7 mouse cellular contexts compared by ENCODE assay signal in genomic region chr12:69724018-69724710, GRCm38 (mm10). TPM values are rescaled to one million over a fixed set of nuclear protein-coding genes. Genes with fewer than 3 reads are reported as not detected.
DNase-seq lines count a peak whose midpoint lies in the region; ATAC-seq lines count a peak whose summit lies in the region.

No protein-coding gene starts in this region.

- H3K9ac ChIP-seq in lung, embryonic 15.5 days: peak overlapping the region; percentile 59
- peak overlapping the region; percentile 78 for H3K9ac ChIP-seq in hindbrain, embryonic 13.5 days
- peak overlapping the region; percentile 68 for H3K9ac ChIP-seq in midbrain, embryonic 16.5 days (ENCODE audit: low read depth, low read length)

- DNase-seq in lung, postnatal 4 days: no peak
- no peak for DNase-seq in embryonic facial prominence, embryonic 10.5 days (ENCODE audit: low spot score)
- DNase-seq in frontal cortex, postnatal 10 days (ENCODE audit: low spot score in 2 of 2): no peak
- DNase-seq in cerebellum, postnatal 36 days: no peak

- WGBS in lung, embryonic 15.5 days: 3% methylated on average over 24 of the region's 24 CpGs
- WGBS in embryonic facial prominence, embryonic 10.5 days: 5% methylated on average over 24 of the region's 24 CpGs
- 3% methylated on average over 24 of the region's 24 CpGs for WGBS in hindbrain, embryonic 13.5 days
- WGBS in midbrain, embryonic 16.5 days: 2% methylated on average over 24 of the region's 24 CpGs

- H3K9me3 ChIP-seq in lung, embryonic 15.5 days: no peaks in the 10 kb centered on the region
- H3K9me3 ChIP-seq in embryonic facial prominence, embryonic 10.5 days: peaks cover 12% of the 10 kb centered on the region
- peaks cover 11% of the 10 kb centered on the region; the same call in 1 of the 2 replicates for H3K9me3 ChIP-seq in hindbrain, embryonic 13.5 days
- no peaks in the 10 kb centered on the region for H3K9me3 ChIP-seq in midbrain, embryonic 16.5 days (replicated peaks; ENCODE audit: control insufficient read depth, low read length, poor library complexity, severe bottlenecking)

- H3K4me3 ChIP-seq in lung, embryonic 15.5 days: peak overlapping the region; percentile 79
- H3K4me3 ChIP-seq in embryonic facial prominence, embryonic 10.5 days: peak overlapping the region; percentile 72
- peak overlapping the region; percentile 74 for H3K4me3 ChIP-seq in hindbrain, embryonic 13.5 days
- peak overlapping the region; percentile 61 for H3K4me3 ChIP-seq in midbrain, embryonic 16.5 days (ENCODE audit: low read depth, low read length)

- H3K27ac ChIP-seq in lung, embryonic 15.5 days: no peak overlapping the region; the same call in 1 of the 2 replicates
- H3K27ac ChIP-seq in embryonic facial prominence, embryonic 10.5 days (replicated peaks): peak overlapping the region; percentile 89
- peak overlapping the region; percentile 89 for H3K27ac ChIP-seq in hindbrain, embryonic 13.5 days
- 0 out of 2 replicates have a peak overlapping the region, but pooled peaks have one; percentile 63 for H3K27ac ChIP-seq in midbrain, embryonic 16.5 days (ENCODE audit: low read length)

- peaks cover 15% of the 10 kb centered on the region for H3K4me1 ChIP-seq in lung, embryonic 15.5 days
- peaks cover 22% of the 10 kb centered on the region for H3K4me1 ChIP-seq in embryonic facial prominence, embryonic 10.5 days
- peaks cover 18% of the 10 kb centered on the region for H3K4me1 ChIP-seq in hindbrain, embryonic 13.5 days (replicated peaks)
- peaks cover 13% of the 10 kb centered on the region for H3K4me1 ChIP-seq in midbrain, embryonic 16.5 days (ENCODE audit: control insufficient read depth, insufficient read depth, low read length)

- peaks cover 10% of the 10 kb centered on the region for H3K36me3 ChIP-seq in lung, embryonic 15.5 days
- peaks cover 26% of the 10 kb centered on the region for H3K36me3 ChIP-seq in embryonic facial prominence, embryonic 10.5 days (replicated peaks)
- peaks cover 17% of the 10 kb centered on the region for H3K36me3 ChIP-seq in hindbrain, embryonic 13.5 days
- H3K36me3 ChIP-seq in midbrain, embryonic 16.5 days (ENCODE audit: control insufficient read depth, insufficient read depth, low read length): peaks cover 4% of the 10 kb centered on the region

- ATAC-seq in lung, embryonic 15.5 days (ENCODE audit: borderline replicate concordance, extremely low read depth, low FRiP score, low TSS enrichment): no peak
- no peak; the same call in none of the 2 replicates for ATAC-seq in hindbrain, embryonic 13.5 days (ENCODE audit: low FRiP score)
- peak; percentile 25; the same call in 1 of the 2 replicates for ATAC-seq in midbrain, embryonic 16.5 days

- no peaks in the 10 kb centered on the region for H3K27me3 ChIP-seq in lung, embryonic 15.5 days
- no peaks in the 10 kb centered on the region for H3K27me3 ChIP-seq in embryonic facial prominence, embryonic 10.5 days (replicated peaks; ENCODE audit: low read depth, poor library complexity, severe bottlenecking)
- no peaks in the 10 kb centered on the region for H3K27me3 ChIP-seq in hindbrain, embryonic 13.5 days
- no peaks in the 10 kb centered on the region for H3K27me3 ChIP-seq in midbrain, embryonic 16.5 days (ENCODE audit: control insufficient read depth, insufficient read depth, low read depth, low read length)

- H3K4me2 ChIP-seq in lung, embryonic 15.5 days: peak overlapping the region; percentile 81
- peak overlapping the region; percentile 84 for H3K4me2 ChIP-seq in hindbrain, embryonic 13.5 days
- H3K4me2 ChIP-seq in midbrain, embryonic 16.5 days (ENCODE audit: low read length): peak overlapping the region; percentile 90

RNA-seq across cellular contexts. Expression of gene L2hgdh, which starts 0.5 kb away (rescaled TPM):
- polyA plus RNA-seq in lung, embryonic 15.5 days (2015; fragmentation: Nextera tagmentation; extraction: Ambion mirVana): 14.6 and 14.9 TPM in 2 replicates
- 20.5 and 20.9 TPM in 2 replicates for polyA plus RNA-seq in embryonic facial prominence, embryonic 10.5 days (2016; fragmentation: Nextera tagmentation; extraction: Ambion mirVana)
- 11.5 and 11.6 TPM in 2 replicates for polyA plus RNA-seq in hindbrain, embryonic 13.5 days (2015; fragmentation: Nextera tagmentation; extraction: Ambion mirVana)
- 14.6 and 15.6 TPM in 2 replicates for polyA plus RNA-seq in midbrain, embryonic 16.5 days (2015; fragmentation: Nextera tagmentation; extraction: Ambion mirVana)

RNA-seq across cellular contexts. Expression of gene Atp5s, which starts 0.6 kb away (rescaled TPM):
- polyA plus RNA-seq in lung, embryonic 15.5 days (2015; fragmentation: Nextera tagmentation; extraction: Ambion mirVana): 28.3 and 30.0 TPM in 2 replicates
- 23.8 and 24.4 TPM in 2 replicates for polyA plus RNA-seq in embryonic facial prominence, embryonic 10.5 days (2016; fragmentation: Nextera tagmentation; extraction: Ambion mirVana)
- 26.1 and 30.0 TPM in 2 replicates for polyA plus RNA-seq in hindbrain, embryonic 13.5 days (2015; fragmentation: Nextera tagmentation; extraction: Ambion mirVana)
- 35.9 and 41.6 TPM in 2 replicates for polyA plus RNA-seq in midbrain, embryonic 16.5 days (2015; fragmentation: Nextera tagmentation; extraction: Ambion mirVana)

RNA-seq across cellular contexts. Expression of gene Sos2, which starts 42.5 kb away (rescaled TPM):
- 7.5 and 8.9 TPM in 2 replicates for polyA plus RNA-seq in lung, embryonic 15.5 days (2015; fragmentation: Nextera tagmentation; extraction: Ambion mirVana)
- polyA plus RNA-seq in embryonic facial prominence, embryonic 10.5 days (2016; fragmentation: Nextera tagmentation; extraction: Ambion mirVana): 8.6 and 9.7 TPM in 2 replicates
- 12.6 and 13.0 TPM in 2 replicates for polyA plus RNA-seq in hindbrain, embryonic 13.5 days (2015; fragmentation: Nextera tagmentation; extraction: Ambion mirVana)
- polyA plus RNA-seq in midbrain, embryonic 16.5 days (2015; fragmentation: Nextera tagmentation; extraction: Ambion mirVana): 12.9 and 14.2 TPM in 2 replicates
